Mouse (Mus musculus): ENCODE results near the gene F2rl1.

DNA sequence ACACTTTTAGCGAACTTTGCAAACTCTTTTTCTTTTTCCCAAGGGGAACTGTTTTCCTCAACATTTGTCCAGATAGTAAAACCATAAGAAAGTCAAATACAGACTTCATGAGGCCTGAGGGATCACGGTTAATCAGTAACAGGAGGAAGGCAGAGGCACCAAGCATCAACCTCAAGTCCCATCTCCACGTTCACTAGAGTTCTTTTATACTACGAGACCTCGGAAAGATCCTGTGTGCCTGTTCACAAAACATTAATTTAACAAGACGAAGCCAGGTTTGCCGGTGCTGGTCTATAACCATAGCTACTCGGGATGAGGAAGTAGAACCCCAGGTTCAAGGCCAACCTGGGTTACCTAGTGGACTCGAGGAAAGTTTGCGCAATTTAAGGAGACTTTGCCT lies 2.9 kb downstream of the F2rl1 start:
- no peak for TF ChIP-seq RCOR1 (IDR thresholded peaks at IDR 0.05; ENCODE audit: low read depth, low read length)
- no peak for TF ChIP-seq CTCF (IDR thresholded peaks at IDR 0.05 in 2 of 3, conservative IDR thresholded peaks at IDR 0.05 in 1 of 3; ENCODE audit: control insufficient read depth in 1 of 3, insufficient read depth in 1 of 3, low read depth in 2 of 3, low read length in 3 of 3, poor library complexity in 1 of 3, severe bottlenecking in 1 of 3)

Data from MEL (cell line).